Mouse (Mus musculus) MEL (cell line): ENCODE data around the gene Slc8a1. TPM values are rescaled to one million over a fixed set of nuclear protein-coding genes. Genes with fewer than 3 reads are reported as not detected.

ENCODE experiments used
- DNase-seq: peaks from one replicate; pipeline ENCODE4 v3.0.0; 2011; ENCODE audit warnings: low read depth, low spot score
- H3K27ac ChIP-seq: 2 replicates; pipeline ENCODE4 v1.5.1; 2012; ENCODE audit warnings: low read depth, mild to moderate bottlenecking, control low read depth, low read length, moderate library complexity; ENCODE audit not compliant: control insufficient read depth
- H3K27me3 ChIP-seq, 2 experiments: fragments of 150-350 bp in 1 of 2; sonication (generic) in 1 of 2; 2 replicates each; pipeline ENCODE4 v1.6.1; 2012; ENCODE audit warnings: low read length in 2 of 2, mild to moderate bottlenecking in 2 of 2, improper control_type of control experiment in 1 of 2, moderate library complexity in 1 of 2; ENCODE audit not compliant: insufficient read depth in 2 of 2, control insufficient read depth in 1 of 2
- H3K36me3 ChIP-seq, 2 experiments: 2 replicates each; pipeline ENCODE4 v1.6.1; 2012 to 2014; ENCODE audit warnings: low read length in 2 of 2, improper control_type of control experiment in 1 of 2, inconsistent platforms in 1 of 2, mild to moderate bottlenecking in 1 of 2; ENCODE audit not compliant: insufficient read depth in 2 of 2, control insufficient read depth in 1 of 2
- H3K4me1 ChIP-seq, 2 experiments: fragments of 150-350 bp in 1 of 2; sonication (generic) in 1 of 2; 2 replicates each; pipeline ENCODE4 v1.6.1; 2012; ENCODE audit warnings: low read length in 2 of 2, improper control_type of control experiment in 1 of 2, mild to moderate bottlenecking in 1 of 2; ENCODE audit not compliant: insufficient read depth in 2 of 2, control insufficient read depth in 1 of 2
- H3K4me3 ChIP-seq, 2 experiments: fragments of 150-350 bp in 1 of 2; sonication (generic) in 1 of 2; 2 replicates each; pipeline ENCODE4 v1.5.1; 2012; ENCODE audit warnings: low read depth in 2 of 2, low read length in 2 of 2, mild to moderate bottlenecking in 2 of 2, moderate library complexity in 2 of 2, control low read depth in 1 of 2, improper control_type of control experiment in 1 of 2; ENCODE audit not compliant: control insufficient read depth in 1 of 2, insufficient read depth in 1 of 2
- H3K79me2 ChIP-seq: 2 replicates; pipeline ENCODE4 v1.6.1; 2012; ENCODE audit warnings: mild to moderate bottlenecking, low read length, moderate library complexity; ENCODE audit not compliant: control insufficient read depth, poor library complexity, insufficient read depth
- H3K9ac ChIP-seq: 2 replicates; pipeline ENCODE4 v1.6.1; 2012; ENCODE audit warnings: low read depth, mild to moderate bottlenecking, control low read depth, low read length, moderate library complexity; ENCODE audit not compliant: control insufficient read depth, poor library complexity, severe bottlenecking
- H3K9me3 ChIP-seq: fragments of 150-350 bp; sonication (generic); replicated peaks from 2 replicates; pipeline ENCODE4 v1.6.1; 2012; ENCODE audit warnings: mild to moderate bottlenecking, low read length, improper control_type of control experiment, moderate library complexity; ENCODE audit not compliant: insufficient read depth
- CHD2 ChIP-seq: IDR thresholded peaks from 2 replicates; pipeline ENCODE4 v1.6.1; 2011; ENCODE audit warnings: low read length, improper control_type of control experiment
- CTCF ChIP-seq, 3 experiments: IDR thresholded peaks in 2 of 3; conservative IDR thresholded peaks in 1 of 3; 2 replicates each; pipeline ENCODE4 v1.5.1; 2011 to 2012; ENCODE audit warnings: low read length in 3 of 3, low read depth in 2 of 3, mild to moderate bottlenecking in 2 of 3, improper control_type of control experiment in 1 of 3, inconsistent platforms in 1 of 3, mixed read lengths in 1 of 3, moderate library complexity in 1 of 3; ENCODE audit not compliant: control insufficient read depth in 1 of 3, insufficient read depth in 1 of 3, poor library complexity in 1 of 3, severe bottlenecking in 1 of 3
- E2F4 ChIP-seq: IDR thresholded peaks from 2 replicates; pipeline ENCODE4 v1.6.1; 2011; ENCODE audit warnings: low read depth, low read length, improper control_type of control experiment, borderline replicate concordance
- EP300 ChIP-seq, 2 experiments: IDR thresholded peaks; 2 replicates each; pipeline ENCODE4 v1.6.1; 2011; ENCODE audit warnings: improper control_type of control experiment in 2 of 2, low read length in 2 of 2, low read depth in 1 of 2, mild to moderate bottlenecking in 1 of 2
- ETS1 ChIP-seq: IDR thresholded peaks from 2 replicates; pipeline ENCODE4 v1.6.1; 2012; ENCODE audit warnings: low read depth, mild to moderate bottlenecking, inconsistent platforms, low read length, improper control_type of control experiment, moderate library complexity
- MAZ ChIP-seq: IDR thresholded peaks from 2 replicates; pipeline ENCODE4 v1.6.1; 2012; ENCODE audit warnings: low read depth, mild to moderate bottlenecking, inconsistent platforms, low read length, improper control_type of control experiment
- MEF2A ChIP-seq: IDR thresholded peaks from 2 replicates; pipeline ENCODE4 v1.6.1; 2014; ENCODE audit warnings: low read depth, mild to moderate bottlenecking, inconsistent platforms, low read length, improper control_type of control experiment; ENCODE audit not compliant: poor library complexity, insufficient replicate concordance, severe bottlenecking; ENCODE audit errors: extremely low read depth
- MXI1 ChIP-seq: IDR thresholded peaks from 2 replicates; pipeline ENCODE4 v1.6.1; 2011; ENCODE audit warnings: mild to moderate bottlenecking, low read depth, low read length, improper control_type of control experiment
- MYC ChIP-seq: IDR thresholded peaks from 2 replicates; pipeline ENCODE4 v1.6.1; 2011; ENCODE audit warnings: low read depth, mild to moderate bottlenecking, low read length, improper control_type of control experiment, moderate library complexity
- NELFE ChIP-seq: IDR thresholded peaks from 2 replicates; pipeline ENCODE4 v1.6.1; 2011; ENCODE audit warnings: low read depth, low read length, improper control_type of control experiment
- POLR2A ChIP-seq, 2 experiments: IDR thresholded peaks; 2 replicates each; pipeline ENCODE4 v1.6.1; 2011 to 2012; ENCODE audit warnings: low read length in 2 of 2, mild to moderate bottlenecking in 2 of 2, control low read depth in 1 of 2, improper control_type of control experiment in 1 of 2, low read depth in 1 of 2, moderate library complexity in 1 of 2; ENCODE audit not compliant: control insufficient read depth in 1 of 2, insufficient read depth in 1 of 2, poor library complexity in 1 of 2
- POLR2AphosphoS5 ChIP-seq: IDR thresholded peaks from 2 replicates; pipeline ENCODE4 v1.6.1; 2012; ENCODE audit warnings: low read depth, borderline replicate concordance, mild to moderate bottlenecking, inconsistent platforms, low read length, moderate library complexity, mixed read lengths
- RAD21 ChIP-seq: IDR thresholded peaks from 2 replicates; pipeline ENCODE4 v1.6.1; 2011; ENCODE audit warnings: mild to moderate bottlenecking, low read depth, low read length, improper control_type of control experiment
- SIN3A ChIP-seq: IDR thresholded peaks from 2 replicates; pipeline ENCODE4 v1.6.1; 2012; ENCODE audit warnings: low read length, improper control_type of control experiment, inconsistent platforms
- SMC3 ChIP-seq: IDR thresholded peaks from 2 replicates; pipeline ENCODE4 v1.6.1; 2011; ENCODE audit warnings: low read depth, low read length, improper control_type of control experiment
- TAL1 ChIP-seq: IDR thresholded peaks from 2 replicates; pipeline ENCODE4 v1.6.1; 2012; ENCODE audit warnings: mild to moderate bottlenecking, inconsistent platforms, low read length, moderate library complexity, mixed read lengths
- TBP ChIP-seq: IDR thresholded peaks from 2 replicates; pipeline ENCODE4 v1.8.0; 2011; ENCODE audit warnings: low read depth, low read length, improper control_type of control experiment
- UBTF ChIP-seq: IDR thresholded peaks from 2 replicates; pipeline ENCODE4 v1.6.1; 2012; ENCODE audit warnings: low read depth, mild to moderate bottlenecking, inconsistent platforms, low read length, improper control_type of control experiment, moderate library complexity, borderline replicate concordance; ENCODE audit not compliant: insufficient read depth
- ZKSCAN1 ChIP-seq: IDR thresholded peaks from 2 replicates; pipeline ENCODE4 v1.6.1; 2012; ENCODE audit warnings: low read depth, mild to moderate bottlenecking, inconsistent platforms, low read length, improper control_type of control experiment, moderate library complexity
- ZMIZ1 ChIP-seq: IDR thresholded peaks from 2 replicates; pipeline ENCODE4 v1.6.1; 2012; ENCODE audit warnings: low read depth, mild to moderate bottlenecking, inconsistent platforms, low read length, improper control_type of control experiment, moderate library complexity
- ZNF384 ChIP-seq: IDR thresholded peaks from 2 replicates; pipeline ENCODE4 v1.6.1; 2012; ENCODE audit warnings: low read depth, mild to moderate bottlenecking, inconsistent platforms, low read length, improper control_type of control experiment
- polyA plus RNA-seq, 2 experiments: library from polyadenylated mRNA; stranded (reverse) in 1 of 2; unstranded in 1 of 2; fragments of >175 nt in 1 of 2; fragments of >200 nt in 1 of 2; gene quantifications; 2 replicates each; pipeline versions ENCODE4 v1.2.1 to v1.2.4; 2012; ENCODE audit warnings: low replicate concordance in 2 of 2, low read depth in 1 of 2; ENCODE audit not compliant: insufficient read length in 2 of 2, insufficient read depth in 1 of 2, missing spikeins in 1 of 2
- total RNA-seq: library from RNA; depleted of rRNA; stranded (reverse); fragments of 300-350 nt; gene quantifications from 2 replicates; pipeline ENCODE4 v1.2.3, GENCODE M21; 2012

Gene Slc8a1
- total and polyA plus RNA-seq, 3 experiments: 0.86 to 1.0 TPM; not detected in 1

DNA sequence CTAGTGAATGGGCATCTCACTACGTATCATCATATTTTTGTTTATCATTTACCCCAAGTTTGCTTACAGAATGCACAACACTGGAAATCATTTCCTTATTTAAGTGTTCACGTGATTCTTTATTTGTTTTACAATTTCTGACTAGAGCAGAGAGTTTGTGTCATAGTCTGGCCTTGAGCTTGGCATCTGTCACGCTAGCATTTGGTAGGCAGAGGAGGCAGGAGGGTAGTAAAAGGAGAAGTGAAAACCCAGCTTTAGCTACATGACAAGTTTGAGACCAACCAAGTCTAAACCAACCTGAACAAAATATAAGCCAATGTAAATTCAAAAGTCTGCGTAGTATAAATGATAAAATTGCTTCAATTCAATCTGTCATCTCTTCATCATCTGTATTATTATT, 41.7 kb upstream of the Slc8a1 start:
- H3K4me3 ChIP-seq: no peak overlapping the region
- no peaks in the 10 kb centered on the region for H3K27me3 ChIP-seq
- no peaks in the 10 kb centered on the region for H3K4me1 ChIP-seq
- TF ChIP-seq TAL1 (no peak), UBTF (no peak), NELFE (no peak), E2F4 (no peak), POLR2AphosphoS5 (no peak), ZKSCAN1 (no peak), TBP (no peak), SMC3 (no peak), MEF2A (no peak), POLR2A (IDR thresholded peaks at IDR 0.05; ENCODE audit: control insufficient read depth in 1 of 2, insufficient read depth in 1 of 2, low read depth in 1 of 2, low read length in 2 of 2, poor library complexity in 1 of 2) (no peak)
- no peaks in the 10 kb centered on the region; a peak in 1 of 4 replicates for H3K36me3 ChIP-seq
- H3K27ac ChIP-seq: no peak overlapping the region
- H3K79me2 ChIP-seq: no peaks in the 10 kb centered on the region
- no peak for DNase-seq
- no peaks in the 10 kb centered on the region for H3K9me3 ChIP-seq
- no peak overlapping the region for H3K9ac ChIP-seq

DNA sequence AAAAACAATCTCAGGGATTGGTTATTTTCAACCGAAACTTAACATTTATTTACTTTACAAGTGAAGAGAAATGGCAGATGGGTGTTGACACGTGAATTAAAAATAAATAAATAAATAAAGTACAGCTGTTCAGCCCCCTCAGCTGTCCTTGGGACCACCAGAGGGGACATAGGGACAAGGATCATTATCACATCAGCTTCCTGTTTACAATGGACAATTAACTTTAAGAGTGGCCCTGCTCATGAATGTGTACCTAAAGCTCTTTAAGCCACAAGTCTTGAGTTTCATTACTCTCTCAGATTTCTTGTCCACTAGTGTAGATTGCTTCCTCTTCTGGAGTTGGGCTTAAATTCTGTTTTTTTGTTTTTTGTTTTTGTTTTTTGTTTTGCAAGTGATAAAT, 12.5 kb upstream of the Slc8a1 start:
- Histone ChIP-seq H3K36me3 (no peaks in the 10 kb centered on the region), H3K9ac (no peak overlapping the region), H3K4me3 (no peak overlapping the region), H3K79me2 (no peaks in the 10 kb centered on the region), H3K27me3 (no peaks in the 10 kb centered on the region), H3K27ac (no peak overlapping the region), H3K4me1 (no peaks in the 10 kb centered on the region), H3K9me3 (no peaks in the 10 kb centered on the region)
- no peak for TF ChIP-seq ETS1
- TF ChIP-seq CHD2: no peak
- TF ChIP-seq ZNF384: no peak
- TF ChIP-seq MXI1: no peak
- TF ChIP-seq RAD21: no peak
- TF ChIP-seq MYC: no peak
- TF ChIP-seq SIN3A: no peak
- no peak for TF ChIP-seq ZMIZ1
- no peak for DNase-seq

DNA sequence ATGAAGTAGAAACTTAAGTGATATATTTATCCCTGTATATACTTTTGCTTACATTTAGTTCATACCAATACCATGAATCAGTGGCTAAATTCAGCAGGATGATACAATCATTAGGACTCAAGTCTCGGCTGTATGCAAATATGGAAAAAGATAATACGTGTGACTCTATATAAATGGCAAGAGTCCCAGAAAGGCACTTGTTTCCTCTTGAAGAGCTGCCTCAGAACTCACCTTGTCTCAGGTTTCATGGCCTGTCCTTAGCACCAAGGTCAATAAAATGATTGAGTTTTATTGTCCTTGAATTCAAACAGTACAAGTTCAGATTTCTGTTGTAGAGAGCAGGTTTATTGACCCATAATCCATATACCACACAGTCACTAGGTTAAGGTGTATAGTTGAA, 4.9 kb upstream of the Slc8a1 start:
- no peak overlapping the region for H3K9ac ChIP-seq
- no peaks in the 10 kb centered on the region for H3K27me3 ChIP-seq
- H3K9me3 ChIP-seq: no peaks in the 10 kb centered on the region
- no peak for TF ChIP-seq MAZ
- no peak for TF ChIP-seq UBTF
- TF ChIP-seq NELFE: no peak
- no peak for TF ChIP-seq EP300 (IDR thresholded peaks at IDR 0.05; ENCODE audit: low read depth in 1 of 2, low read length in 2 of 2)
- no peak for TF ChIP-seq SIN3A
- TF ChIP-seq CTCF (IDR thresholded peaks at IDR 0.05 in 2 of 3, conservative IDR thresholded peaks at IDR 0.05 in 1 of 3; ENCODE audit: control insufficient read depth in 1 of 3, insufficient read depth in 1 of 3, low read depth in 2 of 3, low read length in 3 of 3, poor library complexity in 1 of 3, severe bottlenecking in 1 of 3): no peak
- no peak for TF ChIP-seq E2F4
- TF ChIP-seq TBP: no peak
- TF ChIP-seq POLR2AphosphoS5: no peak
- no peak for DNase-seq
- no peaks in the 10 kb centered on the region for H3K4me1 ChIP-seq
- H3K4me3 ChIP-seq: no peak overlapping the region
- H3K36me3 ChIP-seq: no peaks in the 10 kb centered on the region
- no peaks in the 10 kb centered on the region for H3K79me2 ChIP-seq
- no peak overlapping the region for H3K27ac ChIP-seq
